Mouse (Mus musculus) common myeloid progenitor, adult 5-6 weeks (primary cell): ENCODE data around the gene Ankrd35. TPM values are rescaled to one million over a fixed set of nuclear protein-coding genes. Genes with fewer than 3 reads are reported as not detected.
A peak's percentile ranks its signal among the peaks of the same experiment; 100 is the strongest.

Experiments used
- ATAC-seq: replicated peaks from 2 replicates; pipeline ENCODE4 v1.8.0; 2016; ENCODE audit warnings: low read depth, mild to moderate bottlenecking, moderate TSS enrichment, inconsistent platforms; ENCODE audit not compliant: poor library complexity, severe bottlenecking
- total RNA-seq: library from RNA; stranded (forward); fragments of 200-1000, 187-1606 nt; gene quantifications from 2 replicates; pipeline ENCODE4 v1.2.3, GENCODE M21; 2017

Gene Ankrd35
- total RNA-seq, 1 experiment from 2014 or later = not detected

DNA sequence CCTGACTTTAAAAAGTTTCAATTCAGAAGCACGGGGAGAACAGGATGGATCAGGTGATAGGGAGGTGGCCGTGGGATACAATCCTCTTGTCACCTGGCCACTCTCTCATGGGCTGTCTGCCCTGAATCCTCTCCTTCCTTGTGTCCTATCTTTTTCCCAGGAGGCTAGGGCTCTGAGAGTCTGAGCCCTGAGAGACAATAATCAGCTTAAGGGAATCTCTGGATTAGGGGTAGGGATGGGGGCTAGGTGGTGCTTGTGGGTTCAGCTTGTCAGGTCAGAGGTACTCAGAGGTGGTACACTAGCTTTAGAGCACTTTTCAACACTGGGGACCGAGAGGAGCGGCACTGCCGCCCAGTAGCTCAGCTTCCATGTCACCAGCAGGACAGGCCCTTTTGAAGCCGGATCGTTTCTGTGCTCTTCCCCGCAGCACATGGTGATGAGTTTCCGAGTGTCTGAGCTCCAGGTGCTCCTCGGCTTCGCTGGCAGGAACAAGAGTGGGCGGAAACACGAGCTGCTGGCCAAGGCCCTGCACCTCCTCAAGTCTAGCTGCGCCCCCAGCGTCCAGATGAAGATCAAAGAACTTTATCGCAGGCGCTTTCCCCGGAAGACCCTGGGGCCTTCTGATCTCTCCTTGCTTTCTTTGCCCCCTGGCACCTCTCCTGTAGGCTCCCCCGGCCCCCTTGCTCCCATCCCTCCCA, 29.2 kb downstream of the Ankrd35 start:
- ATAC-seq = no peak

DNA sequence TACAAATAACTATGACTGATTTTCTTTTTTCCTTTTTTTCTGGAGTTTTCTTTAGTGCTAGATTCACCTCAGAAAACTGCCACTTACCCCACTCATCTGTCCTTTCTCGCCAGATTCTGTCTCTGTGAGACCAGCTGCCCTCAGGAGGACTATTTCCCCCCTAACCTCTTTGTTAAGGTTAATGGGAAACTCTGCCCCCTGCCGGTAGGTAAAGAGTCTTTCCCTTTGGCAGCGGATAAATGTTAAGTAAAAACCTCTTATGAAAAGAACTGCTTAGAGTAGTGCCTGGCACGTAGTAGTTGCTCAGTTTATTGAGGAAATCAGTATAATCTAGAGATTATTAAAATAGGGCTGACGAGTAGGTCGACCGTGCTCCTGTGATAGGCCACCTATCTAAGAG, 30.4 kb downstream of the Ankrd35 start:
- no peak for ATAC-seq

DNA sequence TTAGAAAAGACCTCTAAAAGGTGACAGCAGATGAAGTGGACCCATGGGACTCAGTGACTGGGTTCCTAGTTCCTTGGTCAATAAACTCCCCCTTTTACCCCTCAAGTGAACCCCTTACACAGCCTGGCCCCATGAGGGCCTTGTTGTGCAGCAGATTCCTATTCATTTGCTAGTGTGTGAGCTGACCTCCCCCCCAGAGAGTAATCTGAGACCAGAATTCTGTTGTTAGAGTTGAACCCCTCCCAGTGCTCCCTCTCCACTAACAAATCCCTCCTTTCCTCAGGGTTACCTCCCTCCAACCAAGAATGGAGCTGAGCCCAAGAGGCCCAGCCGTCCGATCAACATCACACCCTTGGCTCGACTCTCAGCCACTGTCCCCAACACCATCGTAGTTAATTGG, 31.1 kb downstream of the Ankrd35 start:
- ATAC-seq = no peak

DNA sequence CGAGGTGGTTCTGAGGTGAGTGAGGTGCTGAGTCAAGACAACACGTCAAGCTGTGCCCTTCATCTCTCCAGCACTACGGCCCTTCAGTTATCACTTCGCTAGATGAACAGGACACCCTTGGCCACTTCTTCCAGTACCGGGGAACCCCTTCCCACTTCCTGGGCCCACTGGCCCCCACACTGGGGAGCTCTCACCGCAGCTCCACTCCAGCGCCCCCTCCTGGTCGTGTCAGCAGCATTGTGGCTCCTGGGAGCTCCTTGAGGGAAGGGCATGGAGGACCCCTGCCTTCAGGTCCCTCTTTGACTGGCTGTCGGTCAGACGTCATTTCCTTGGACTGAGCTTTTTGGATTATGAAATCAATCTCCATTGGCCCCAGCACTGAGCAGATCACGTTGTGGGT, 34.8 kb downstream of the Ankrd35 start:
- ATAC-seq = no peak

DNA sequence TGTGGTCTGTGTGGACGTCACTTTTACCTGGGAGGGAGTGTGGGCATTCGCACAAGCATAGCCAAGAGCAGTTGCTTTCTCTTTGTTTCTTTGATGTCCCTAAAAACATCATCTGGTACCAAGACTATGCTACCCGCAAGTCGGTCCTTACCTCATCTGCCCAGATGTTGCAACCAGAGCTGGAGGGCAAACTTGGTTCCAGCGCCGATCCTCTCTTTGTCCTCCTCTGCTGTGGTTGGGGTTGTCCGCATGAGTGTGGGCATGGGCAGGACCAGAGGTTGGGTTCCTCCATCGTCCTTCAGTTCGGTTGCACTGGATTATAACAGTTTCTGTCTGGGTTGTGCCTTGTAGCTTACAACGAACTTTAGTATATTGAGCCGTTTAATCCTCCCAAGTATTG, 36.3 kb downstream of the Ankrd35 start:
- no peak for ATAC-seq

DNA sequence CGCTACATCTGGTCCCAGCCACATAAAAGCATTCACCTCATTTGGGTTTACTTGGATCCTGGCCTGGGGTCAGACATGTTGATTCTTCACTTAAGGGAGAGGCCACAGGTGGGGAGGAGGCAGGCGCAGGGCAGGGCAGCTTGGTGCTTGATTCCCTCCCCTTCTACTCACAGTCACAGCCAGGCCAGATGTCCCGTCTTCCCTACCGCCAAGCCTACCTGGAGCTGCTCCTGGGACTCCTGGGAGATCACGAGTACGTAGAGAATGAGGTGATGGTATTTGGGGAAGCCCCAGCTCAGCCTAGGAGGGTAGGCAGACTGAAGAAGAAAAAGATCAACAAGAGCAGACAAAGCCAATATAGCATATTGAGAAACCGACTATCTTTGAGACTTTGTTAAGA, 37.1 kb downstream of the Ankrd35 start:
- no peak for ATAC-seq

DNA sequence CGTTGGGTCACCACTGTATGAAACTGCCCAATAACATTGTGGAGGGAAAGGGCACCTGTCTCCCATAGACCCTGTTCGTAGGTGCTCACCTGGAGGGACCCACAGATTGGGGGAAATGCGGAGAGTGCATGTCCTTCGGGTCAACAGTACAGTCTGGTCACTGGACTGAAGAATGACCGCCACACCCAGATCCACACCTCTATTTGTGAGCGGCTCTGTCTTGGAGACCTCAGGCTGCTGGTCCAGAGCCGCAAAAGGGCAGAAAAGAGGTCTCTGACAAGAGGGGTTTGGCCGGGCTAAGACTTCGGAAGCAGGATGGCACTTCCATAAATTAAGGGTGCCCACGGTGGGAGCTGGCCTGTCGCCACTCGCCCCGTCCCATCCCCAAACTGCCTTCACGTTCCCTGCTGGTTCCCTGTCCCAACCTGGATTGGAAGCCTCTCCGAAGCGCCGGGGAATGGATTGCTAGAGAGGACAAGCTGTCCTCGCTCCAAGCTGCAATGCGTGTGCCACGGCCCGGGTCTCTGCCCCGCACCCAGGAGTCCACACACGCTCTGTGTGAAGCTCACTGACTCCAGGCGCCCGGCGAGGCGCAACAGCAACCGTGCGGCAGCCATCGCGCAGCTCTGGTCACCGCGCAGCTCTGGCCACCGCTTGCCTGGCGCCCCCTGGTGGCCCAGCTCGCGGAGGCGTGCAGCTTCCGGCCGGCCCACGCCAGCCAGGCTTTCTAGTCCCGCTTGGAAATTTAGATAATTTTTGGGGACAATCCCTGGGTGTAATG, 38.2 kb downstream of the Ankrd35 start, which contains the start of gene Nudt17:
Gene Nudt17 (minus strand): TSS at position 660 of the 781 bp plus-strand sequence.
- peak; percentile 81 for ATAC-seq

DNA sequence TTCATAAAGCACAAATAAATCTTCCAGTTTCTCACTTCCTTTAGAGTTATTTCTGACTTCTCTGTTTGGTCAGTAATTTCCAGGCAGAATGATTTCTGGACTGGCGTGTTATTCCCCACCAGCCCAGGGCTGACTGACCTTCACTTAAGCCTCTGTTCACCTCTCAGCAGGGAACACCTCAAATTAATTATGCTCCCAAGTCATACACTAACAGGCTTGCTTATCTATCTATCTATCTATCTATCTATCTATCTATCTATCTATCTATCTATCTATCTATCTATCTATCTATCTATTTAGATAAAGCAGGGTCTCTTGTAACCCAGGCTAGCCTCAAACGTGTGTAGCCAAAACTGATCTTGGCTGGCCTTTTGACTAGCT, 38.7 kb downstream of the Ankrd35 start:
- no peak for ATAC-seq

DNA sequence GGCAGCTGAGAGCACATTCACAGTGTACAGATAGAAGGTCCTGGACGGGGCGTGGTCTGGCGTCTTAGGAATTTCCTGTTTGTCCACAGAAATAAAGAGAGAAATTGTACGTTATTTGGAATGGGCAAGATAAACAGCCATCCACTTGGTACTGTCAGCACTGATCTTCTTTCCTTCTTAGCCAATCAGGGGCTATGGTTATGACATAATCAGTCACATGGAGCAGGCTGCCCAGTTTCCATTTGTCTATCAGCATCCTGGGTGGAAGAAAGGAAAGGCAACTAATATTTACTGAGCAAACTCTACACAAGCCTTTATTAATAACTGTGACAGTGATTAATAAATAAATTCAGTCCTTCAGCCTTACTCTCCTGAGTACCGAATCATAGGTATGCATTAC, 44.4 kb downstream of the Ankrd35 start:
- no peak for ATAC-seq

DNA sequence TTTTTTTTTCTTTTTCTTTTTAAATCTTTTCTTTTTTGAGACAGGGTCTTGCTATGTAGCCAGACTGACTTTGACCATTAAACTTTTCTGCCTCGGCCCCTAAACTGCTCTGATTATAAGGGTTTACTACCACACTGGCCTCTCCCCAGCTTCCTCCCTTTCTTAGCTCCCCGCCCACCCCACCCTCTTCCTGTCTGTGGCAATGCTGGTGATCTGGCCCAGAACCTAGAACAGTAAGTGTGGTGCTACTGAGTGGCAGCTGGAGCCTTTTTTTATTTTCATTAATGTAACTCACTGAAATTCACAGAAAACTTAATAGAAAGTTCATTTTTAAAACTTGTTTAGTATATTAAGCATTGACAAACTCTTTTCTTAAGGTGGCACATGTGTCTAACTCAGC, 45.9 kb downstream of the Ankrd35 start:
- ATAC-seq = peak; percentile 65

DNA sequence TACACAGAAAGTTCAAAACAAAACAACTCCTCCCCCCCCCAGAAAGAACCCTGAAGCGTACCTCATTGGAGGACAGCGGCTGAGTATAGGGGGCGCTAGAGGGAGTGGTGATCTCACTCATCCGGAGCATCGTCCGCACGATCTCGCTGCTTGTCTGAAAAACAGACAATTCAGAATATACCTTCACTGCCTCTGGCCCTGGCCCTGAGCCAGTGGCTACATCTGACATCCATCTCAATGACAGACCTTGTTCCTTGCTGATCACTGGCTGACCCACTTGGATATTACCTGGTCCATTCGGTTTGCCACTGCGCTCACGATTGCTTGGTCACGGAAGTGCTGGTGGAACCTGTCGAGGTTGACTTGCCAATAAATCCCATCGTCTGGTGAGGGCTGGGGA, 49.2 kb downstream of the Ankrd35 start:
- ATAC-seq = 0 out of 2 replicates have a peak, but pooled peaks have one; percentile 22

DNA sequence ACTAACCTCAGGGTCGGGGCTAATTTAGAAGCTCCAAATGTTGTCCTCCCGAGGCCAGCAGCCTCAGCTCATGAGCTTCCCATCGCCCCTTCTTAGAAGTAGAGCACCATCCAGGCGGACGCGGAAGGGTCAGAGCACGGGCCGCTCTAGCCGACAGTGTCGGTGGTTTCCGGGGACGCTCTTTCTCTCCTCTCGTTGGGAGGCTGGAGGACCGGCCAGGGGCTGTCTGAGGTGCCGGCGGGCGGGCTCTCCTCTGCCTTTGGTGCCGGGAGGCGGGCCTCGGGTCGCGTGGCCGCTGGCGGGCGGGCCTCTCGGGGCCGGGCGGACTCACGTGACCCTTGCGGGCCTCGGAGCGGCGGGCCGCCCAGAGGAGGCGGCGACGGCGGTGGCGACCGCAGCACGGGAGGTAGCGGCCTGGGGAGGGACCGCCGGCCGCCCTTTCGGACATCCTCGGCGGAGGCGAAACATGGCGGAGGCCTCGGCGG, 57.5 kb downstream of the Ankrd35 start, which contains the start of the genes Polr3c and Rnf115:
Gene Polr3c (minus strand): TSS at position 286 of the 485 bp plus-strand sequence.
Gene Rnf115 (plus strand): TSS at position 322 of the 485 bp plus-strand sequence.
- ATAC-seq = peak; percentile 96

DNA sequence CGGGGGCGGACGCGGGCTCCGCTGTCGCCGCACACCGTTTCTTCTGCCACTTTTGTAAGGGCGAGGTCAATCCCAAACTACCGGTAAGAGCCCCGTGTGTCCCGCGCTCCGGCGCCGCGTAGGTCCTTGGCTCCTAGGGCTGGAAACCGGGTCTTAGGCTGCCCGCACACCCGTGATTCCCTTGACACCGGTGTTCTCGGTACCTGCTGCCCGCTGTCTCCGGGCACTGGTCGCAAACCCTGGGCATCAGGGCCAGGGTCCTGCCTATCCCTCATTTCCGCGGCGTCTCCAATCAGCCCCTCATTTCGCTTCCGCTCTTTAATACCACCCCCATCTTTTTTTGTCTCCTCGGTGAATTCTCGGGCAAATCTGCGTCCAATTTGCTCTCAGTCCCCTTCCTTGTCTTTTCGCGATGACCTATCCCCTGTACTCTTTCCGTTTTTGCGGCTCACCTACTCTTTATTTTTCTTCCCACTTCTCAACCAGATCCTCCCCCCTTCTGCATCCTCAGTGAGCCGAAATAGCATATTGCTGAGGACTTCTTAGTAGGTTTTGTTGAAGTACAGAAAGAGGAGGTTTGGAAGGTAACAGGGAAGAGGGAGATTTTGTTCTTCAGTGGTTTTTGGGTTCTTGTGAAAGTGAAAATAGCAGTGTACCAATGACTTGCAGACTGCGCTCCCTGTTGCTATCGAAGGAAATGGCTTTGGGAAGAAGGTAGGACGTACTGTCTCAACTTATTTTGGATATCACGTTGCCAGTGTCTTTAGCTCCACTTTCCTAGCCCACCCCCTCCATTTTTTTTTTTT, 58.1 kb downstream of the Ankrd35 start:
- ATAC-seq = peak; percentile 30

DNA sequence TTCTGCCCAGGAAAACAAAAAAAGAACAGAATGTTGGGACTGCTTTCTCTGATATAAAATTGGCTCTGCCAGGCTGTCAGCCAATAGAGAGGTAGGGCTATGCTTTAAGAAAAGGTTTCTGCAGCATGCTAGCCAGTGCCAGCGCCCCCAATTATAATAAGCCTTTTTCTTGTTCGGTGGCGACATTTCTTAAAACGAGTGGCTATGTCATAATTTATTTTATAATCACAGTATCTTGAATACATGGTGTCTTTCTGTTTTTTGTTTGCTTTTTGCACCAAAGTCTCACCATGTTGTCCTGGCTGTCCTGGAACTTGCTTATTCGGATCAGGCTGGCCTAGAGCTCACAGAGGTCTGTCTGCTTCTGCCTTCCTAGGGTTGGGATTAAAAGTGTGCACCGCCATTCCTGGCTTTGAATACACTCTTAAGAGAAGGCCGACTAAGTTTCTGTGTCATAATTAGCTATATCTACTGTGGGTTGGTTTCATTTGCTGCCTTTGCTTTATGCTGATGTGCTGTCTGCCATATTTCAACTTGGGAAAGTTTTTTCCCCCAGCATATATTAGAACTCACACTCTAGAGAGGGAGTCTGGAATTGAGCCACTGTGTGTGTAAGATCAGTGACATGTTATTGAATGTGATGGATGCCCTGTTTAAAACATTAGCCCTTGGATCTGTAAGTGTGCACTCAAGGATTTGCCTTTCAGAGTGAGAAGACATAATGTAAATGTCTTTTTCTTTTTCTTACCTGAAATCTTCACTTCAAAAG, 58.9 kb downstream of the Ankrd35 start:
- ATAC-seq = no peak

DNA sequence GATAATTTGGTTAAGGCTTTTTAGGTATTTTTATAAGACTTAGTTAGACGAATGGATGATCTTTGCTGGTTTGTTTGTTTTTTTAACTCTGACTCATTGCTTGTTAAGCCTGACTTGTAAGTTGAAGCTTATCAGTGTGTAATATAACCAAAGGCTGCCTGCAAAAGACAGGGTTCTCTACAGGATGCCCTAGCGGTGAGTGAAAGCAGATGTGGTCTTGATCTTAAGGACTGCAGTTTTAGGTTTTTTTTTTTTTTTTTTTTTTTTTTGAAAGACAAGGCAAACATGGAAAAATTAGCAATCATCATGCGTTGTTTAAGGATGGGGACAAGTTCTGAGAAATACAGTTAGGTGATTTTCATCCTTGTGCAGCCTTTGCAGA, 59.5 kb downstream of the Ankrd35 start:
- ATAC-seq = peak; percentile 46; the same call in 1 of the 2 replicates

DNA sequence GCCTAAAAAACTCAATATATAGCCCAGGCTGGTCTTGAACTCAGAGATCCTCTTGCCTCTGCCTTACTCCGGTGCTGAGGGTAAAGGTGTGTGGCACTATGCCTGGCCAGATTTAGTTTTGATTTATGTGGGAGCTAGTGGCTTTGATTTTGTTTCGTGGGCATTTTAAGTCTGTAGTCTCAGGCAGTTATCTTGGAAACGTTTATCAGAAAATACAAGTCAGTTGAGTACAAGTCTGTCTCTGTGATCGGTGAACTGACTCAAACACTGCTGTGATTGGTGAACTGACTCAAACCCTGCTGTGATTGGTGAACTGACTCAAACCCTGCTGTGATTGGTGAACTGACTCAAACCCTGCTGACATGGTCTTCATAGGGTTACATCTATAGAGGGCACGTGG, 60.9 kb downstream of the Ankrd35 start:
- no peak for ATAC-seq

DNA sequence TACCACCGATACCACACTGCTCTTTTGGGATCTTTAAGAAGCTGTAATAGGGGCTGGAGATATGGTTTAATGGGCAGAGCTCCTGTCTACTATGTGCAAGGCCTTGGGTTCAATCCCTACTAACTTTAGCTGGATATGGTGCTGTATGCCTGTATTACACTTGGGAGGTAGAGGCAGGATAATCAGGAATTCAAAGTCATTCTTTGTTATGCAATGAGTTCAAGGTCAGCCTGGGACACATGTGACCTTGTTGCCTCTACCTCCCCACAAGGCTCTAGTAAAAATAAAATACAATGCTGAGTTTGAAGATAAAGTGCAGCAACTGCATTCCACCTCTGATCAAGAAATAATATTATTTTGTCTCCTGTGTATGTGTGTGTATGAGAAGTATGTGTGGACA, 64.1 kb downstream of the Ankrd35 start:
- ATAC-seq = no peak

DNA sequence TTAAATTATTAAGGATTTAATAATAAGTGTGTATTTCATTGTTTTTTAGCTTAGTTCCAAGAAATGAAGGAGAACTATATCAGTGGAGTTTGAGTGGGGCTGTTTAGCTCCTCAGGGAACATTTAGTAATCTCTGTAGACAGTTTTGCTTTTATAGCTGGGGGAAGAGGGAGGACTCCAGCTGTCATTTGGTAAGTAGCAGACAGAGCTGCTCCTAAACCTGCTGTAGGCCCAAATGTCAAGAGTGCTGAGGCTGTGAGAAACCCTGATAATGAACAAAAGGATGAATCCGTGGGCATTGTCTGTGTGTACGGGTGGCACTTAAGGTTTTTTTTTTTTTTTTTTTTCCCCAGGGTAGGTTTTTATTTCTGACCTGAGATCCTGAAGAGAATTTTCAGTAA, 65.3 kb downstream of the Ankrd35 start:
- ATAC-seq = no peak

DNA sequence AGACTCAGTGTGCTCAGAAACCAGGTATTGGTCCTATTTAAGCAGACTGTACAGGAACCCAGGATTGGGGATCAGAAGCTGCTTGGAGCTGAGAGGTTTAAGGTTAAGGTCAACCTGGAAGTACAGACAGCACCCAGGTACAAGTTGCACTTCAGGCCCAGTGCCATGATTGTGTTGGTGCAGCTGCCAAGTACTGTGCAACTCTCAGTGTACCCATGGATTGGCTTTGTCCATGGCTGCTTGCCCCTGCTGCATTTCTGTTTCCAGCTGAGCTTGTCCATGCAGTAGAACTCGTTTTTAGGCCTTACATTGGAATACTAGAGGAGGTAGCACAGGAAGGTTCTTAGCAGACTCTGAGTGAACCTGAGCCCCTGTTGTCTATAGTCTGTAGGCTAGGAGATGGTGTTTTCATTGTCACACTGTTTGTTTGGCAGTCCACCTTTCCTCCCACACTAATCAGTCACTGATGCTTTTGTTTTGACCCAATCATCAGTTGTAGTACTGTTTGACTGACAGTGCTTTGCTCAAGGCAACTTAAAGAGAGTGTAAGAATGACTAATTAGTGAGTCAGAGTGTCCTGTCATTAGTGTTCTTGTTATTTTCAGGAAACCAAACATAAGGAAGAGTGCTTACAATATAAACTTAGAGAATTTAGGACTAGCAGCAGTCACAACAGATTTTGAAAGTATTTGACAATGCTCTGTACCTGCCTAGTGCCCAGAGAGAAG, 67.2 kb downstream of the Ankrd35 start:
- no peak for ATAC-seq
